Mouse (Mus musculus): ENCODE results near the gene Cdca5. TPM values are rescaled to one million over a fixed set of nuclear protein-coding genes. Genes with fewer than 3 reads are reported as not detected.

Cdca5 gene
- polyA plus RNA-seq, 1 experiment: 2.0 TPM

Other genes starting within 250 kb of the Cdca5 start
- 28.3 and 53.0 TPM in 2 replicates for gene Frmd8, start 209.7 kb upstream of the Cdca5 start, polyA plus RNA-seq (2012; rRNA removed; ENCODE audit: low replicate concordance)
- gene Slc25a45, start 207.2 kb upstream of the Cdca5 start, polyA plus RNA-seq (2012; rRNA removed; ENCODE audit: low replicate concordance): 349 and 397 TPM in 2 replicates
- 1.5 and 2.8 TPM in 2 replicates for gene Tigd3, start 190.8 kb upstream of the Cdca5 start, polyA plus RNA-seq (2012; rRNA removed; ENCODE audit: low replicate concordance)
- gene Dpf2, start 172.0 kb upstream of the Cdca5 start, polyA plus RNA-seq (2012; rRNA removed; ENCODE audit: low replicate concordance): 46.6 and 58.0 TPM in 2 replicates
- gene Cdc42ep2, start 160.2 kb upstream of the Cdca5 start, polyA plus RNA-seq (2012; rRNA removed; ENCODE audit: low replicate concordance): 9.9 and 31.6 TPM in 2 replicates
- 29.4 and 31.2 TPM in 2 replicates for gene Pola2, start 120.8 kb upstream of the Cdca5 start, polyA plus RNA-seq (2012; rRNA removed; ENCODE audit: low replicate concordance)
- gene Slc22a20, start 98.8 kb upstream of the Cdca5 start, polyA plus RNA-seq (2012; rRNA removed; ENCODE audit: low replicate concordance): not detected in 2 replicates
- 53.6 and 106 TPM in 2 replicates for gene Capn1, start 69.1 kb upstream of the Cdca5 start, polyA plus RNA-seq (2012; rRNA removed; ENCODE audit: low replicate concordance)
- 87.1 and 103 TPM in 2 replicates for gene Syvn1, start 38.4 kb upstream of the Cdca5 start, polyA plus RNA-seq (2012; rRNA removed; ENCODE audit: low replicate concordance)
- gene Mrpl49, start 27.2 kb upstream of the Cdca5 start, polyA plus RNA-seq (2012; rRNA removed; ENCODE audit: low replicate concordance): 11.4 and 11.7 TPM in 2 replicates
- 1,687 and 2,398 TPM in 2 replicates for gene Fau, start 27.1 kb upstream of the Cdca5 start, polyA plus RNA-seq (2012; rRNA removed; ENCODE audit: low replicate concordance)
- 63.5 and 115 TPM in 2 replicates for gene Znhit2, start 23.8 kb upstream of the Cdca5 start, polyA plus RNA-seq (2012; rRNA removed; ENCODE audit: low replicate concordance)
- 57.9 and 67.5 TPM in 2 replicates for gene Tm7sf2, start 16.6 kb upstream of the Cdca5 start, polyA plus RNA-seq (2012; rRNA removed; ENCODE audit: low replicate concordance)
- 42.6 and 68.1 TPM in 2 replicates for gene Vps51, start 7.8 kb upstream of the Cdca5 start, polyA plus RNA-seq (2012; rRNA removed; ENCODE audit: low replicate concordance)
- gene Tmem262, start 5.0 kb upstream of the Cdca5 start, polyA plus RNA-seq (2012; rRNA removed; ENCODE audit: low replicate concordance): not detected in 2 replicates
- gene Gm28374, start 2.7 kb upstream of the Cdca5 start, polyA plus RNA-seq (2012; rRNA removed; ENCODE audit: low replicate concordance): 0.21 and 0.28 TPM in 2 replicates
- 103 and 136 TPM in 2 replicates for gene Zfpl1, start within 50 bp of the Cdca5 start, polyA plus RNA-seq (2012; rRNA removed; ENCODE audit: low replicate concordance)
- not detected in 2 replicates for gene AC131692.1, start 9.4 kb downstream of the Cdca5 start, polyA plus RNA-seq (2012; rRNA removed; ENCODE audit: low replicate concordance)
- 39.6 and 913 TPM in 2 replicates for gene Naaladl1, start 20.8 kb downstream of the Cdca5 start, polyA plus RNA-seq (2012; rRNA removed; ENCODE audit: low replicate concordance)
- 53.0 and 57.0 TPM in 2 replicates for gene Sac3d1, start 33.7 kb downstream of the Cdca5 start, polyA plus RNA-seq (2012; rRNA removed; ENCODE audit: low replicate concordance)
- 52.8 and 64.5 TPM in 2 replicates for gene Snx15, start 43.3 kb downstream of the Cdca5 start, polyA plus RNA-seq (2012; rRNA removed; ENCODE audit: low replicate concordance)
- 76.0 and 120 TPM in 2 replicates for gene Batf2, start 56.0 kb downstream of the Cdca5 start, polyA plus RNA-seq (2012; rRNA removed; ENCODE audit: low replicate concordance)
- gene Arl2, start 56.6 kb downstream of the Cdca5 start, polyA plus RNA-seq (2012; rRNA removed; ENCODE audit: low replicate concordance): 116 and 148 TPM in 2 replicates
- gene Majin, start 99.4 kb downstream of the Cdca5 start, polyA plus RNA-seq (2012; rRNA removed; ENCODE audit: low replicate concordance): 0.43 and 0.57 TPM in 2 replicates
- 0.25 and 1.1 TPM in 2 replicates for gene Gpha2, start 141.4 kb downstream of the Cdca5 start, polyA plus RNA-seq (2012; rRNA removed; ENCODE audit: low replicate concordance)
- gene Ppp2r5b, start 150.9 kb downstream of the Cdca5 start, polyA plus RNA-seq (2012; rRNA removed; ENCODE audit: low replicate concordance): 69.7 and 212 TPM in 2 replicates
- gene Atg2a, start 156.7 kb downstream of the Cdca5 start, polyA plus RNA-seq (2012; rRNA removed; ENCODE audit: low replicate concordance): 57.3 and 66.7 TPM in 2 replicates
- gene Ehd1, start 191.7 kb downstream of the Cdca5 start, polyA plus RNA-seq (2012; rRNA removed; ENCODE audit: low replicate concordance): 468 and 699 TPM in 2 replicates
- gene Cdc42bpg, start 221.5 kb downstream of the Cdca5 start, polyA plus RNA-seq (2012; rRNA removed; ENCODE audit: low replicate concordance): 35.7 and 40.2 TPM in 2 replicates
- 30.8 and 32.3 TPM in 2 replicates for gene Men1, start 250.0 kb downstream of the Cdca5 start, polyA plus RNA-seq (2012; rRNA removed; ENCODE audit: low replicate concordance)